Mouse (Mus musculus) hindbrain, postnatal 0 days (tissue): ENCODE data around the gene Slc4a8. TPM values are rescaled to one million over a fixed set of nuclear protein-coding genes. Genes with fewer than 3 reads are reported as not detected.

Experiments used
- ATAC-seq: fragments of 200-750 bp; cut with Nextera tagmentation; 2 replicates; pipeline ENCODE4 v1.8.0; 2017; ENCODE audit warnings: mild to moderate bottlenecking, moderate TSS enrichment, moderate library complexity
- DNase-seq: peaks from one replicate; pipeline ENCODE4 v3.0.0-alpha.2; 2015; ENCODE audit warnings: low spot score
- H3K27ac ChIP-seq: fragments of 300-500 bp; sonication (generic); 2 replicates; pipeline ENCODE4 v1.5.1; 2014; ENCODE audit warnings: mild to moderate bottlenecking
- H3K27me3 ChIP-seq: fragments of 300-500 bp; sonication (generic); 2 replicates; pipeline ENCODE4 v1.6.1; 2014; ENCODE audit warnings: low read length, mixed read lengths; ENCODE audit not compliant: insufficient read depth
- H3K36me3 ChIP-seq: fragments of 300-500 bp; sonication (generic); 2 replicates; pipeline ENCODE4 v1.6.1; 2014; ENCODE audit warnings: low read length, mixed read lengths; ENCODE audit not compliant: insufficient read depth
- H3K4me1 ChIP-seq: fragments of 300-500 bp; sonication (generic); 2 replicates; pipeline ENCODE4 v1.6.1; 2014; ENCODE audit warnings: antibody characterized with exemption, low read length, mixed read lengths; ENCODE audit not compliant: insufficient read depth
- H3K4me2 ChIP-seq: fragments of 300-500 bp; sonication (generic); 2 replicates; pipeline ENCODE4 v1.6.1; 2014; ENCODE audit warnings: low read depth, mild to moderate bottlenecking, low read length, moderate library complexity, mixed read lengths
- H3K4me3 ChIP-seq: fragments of 300-500 bp; sonication (generic); 2 replicates; pipeline ENCODE4 v1.5.1; 2014; ENCODE audit warnings: low read length
- H3K9ac ChIP-seq: fragments of 300-500 bp; sonication (generic); replicated peaks from 2 replicates; pipeline ENCODE4 v1.6.1; 2014; ENCODE audit warnings: mild to moderate bottlenecking, low read length, moderate library complexity, mixed read lengths
- H3K9me3 ChIP-seq: fragments of 300-500 bp; sonication (generic); 2 replicates; pipeline ENCODE4 v1.6.1; 2016; ENCODE audit warnings: low read length, mixed read lengths
- CTCF ChIP-seq: IDR thresholded peaks from 2 replicates; pipeline ENCODE4 v1.5.1; 2016; ENCODE audit warnings: antibody characterized with exemption, control low read depth, low read depth
- WGBS: fragments of 180-500 bp; shearing (Covaris S2); extraction: QIAGEN DNeasy Blood & Tissue Kit; methylation state at CpG from one replicate; pipeline ENCODE4 v1.1.7; 2014; 5-methylcytosine and 5-hydroxymethylcytosine counted together
- polyA plus RNA-seq: library from polyadenylated mRNA; unstranded; fragments of >200 nt; fragmentation: Nextera tagmentation; extraction: Ambion mirVana; gene quantifications from 2 replicates; pipeline ENCODE4 v1.2.1, GENCODE M21; 2015
- total RNA-seq: library from RNA; depleted of rRNA; stranded (reverse); fragments of >200 nt; gene quantifications from 2 replicates; pipeline ENCODE4 v1.2.3, GENCODE M21; 2014

The Slc4a8 gene
- total and polyA plus RNA-seq, 2 experiments from 2014 or later: 30.7 to 33.9 TPM

GRCm38 (mm10) chr15:100847193-100847592 is 85.6 kb downstream of the Slc4a8 start:
- Histone ChIP-seq H3K27me3 (no peaks in the 10 kb centered on the region), H3K4me2 (no peak overlapping the region), H3K4me3 (no peak overlapping the region), H3K36me3 (no peaks in the 10 kb centered on the region), H3K4me1 (no peaks in the 10 kb centered on the region), H3K27ac (no peak overlapping the region), H3K9ac (no peak overlapping the region), H3K9me3 (no peaks in the 10 kb centered on the region)
- DNase-seq: no peak
- TF ChIP-seq CTCF: peak; percentile 37
- WGBS: 88% methylated on average over 6 of the region's 6 CpGs
- ATAC-seq: no peak

GRCm38 (mm10) chr15:100857586-100857985 is 96.0 kb downstream of the Slc4a8 start:
- H3K4me3 ChIP-seq: no peak overlapping the region

GRCm38 (mm10) chr15:100860856-100861255 is 99.3 kb downstream of the Slc4a8 start:
- ATAC-seq (no peak), DNase-seq (no peak)
- H3K4me2 ChIP-seq: no peak overlapping the region
- no peak overlapping the region for H3K27ac ChIP-seq
- no peaks in the 10 kb centered on the region for H3K36me3 ChIP-seq
- no peaks in the 10 kb centered on the region for H3K9me3 ChIP-seq
- no peak for TF ChIP-seq CTCF
- H3K4me1 ChIP-seq: no peaks in the 10 kb centered on the region
- no peaks in the 10 kb centered on the region for H3K27me3 ChIP-seq
- WGBS: 38% methylated on average over 5 of the region's 5 CpGs
- H3K4me3 ChIP-seq: no peak overlapping the region
- no peak overlapping the region for H3K9ac ChIP-seq

More at GRCm38 (mm10) chr15:100857586-100857985, 96.0 kb downstream of the Slc4a8 start:
- no peaks in the 10 kb centered on the region for H3K36me3 ChIP-seq
- no peaks in the 10 kb centered on the region for H3K4me1 ChIP-seq
- ATAC-seq (no peak), DNase-seq (no peak)
- WGBS: 85% methylated on average over 3 of the region's 3 CpGs
- no peak overlapping the region for H3K9ac ChIP-seq
- no peaks in the 10 kb centered on the region for H3K9me3 ChIP-seq
- no peak overlapping the region for H3K4me2 ChIP-seq
- H3K27ac ChIP-seq: no peak overlapping the region
- no peaks in the 10 kb centered on the region for H3K27me3 ChIP-seq
- TF ChIP-seq CTCF: no peak

- Histone ChIP-seq H3K36me3 (no peaks in the 10 kb centered on the region), H3K4me2 (no peak overlapping the region), H3K4me1 (no peaks in the 10 kb centered on the region), H3K27ac (no peak overlapping the region), H3K4me3 (no peak overlapping the region), H3K9me3 (no peaks in the 10 kb centered on the region), H3K27me3 (no peaks in the 10 kb centered on the region), H3K9ac (no peak overlapping the region)
- no peak for DNase-seq
- 49% methylated on average over 3 of the region's 3 CpGs for WGBS
- 0 out of 2 replicates have a peak, but pooled peaks have one; percentile 12 for TF ChIP-seq CTCF
- no peak for ATAC-seq
Observed at GRCm38 (mm10) chr15:100865556-100865955, 104.0 kb downstream of the Slc4a8 start.

GRCm38 (mm10) chr15:100869558-100869957 is 108.0 kb downstream of the Slc4a8 start, which contains the start of gene Scn8a:
TSS of gene Scn8a (plus strand) at chr15:100869858.
- H3K36me3 ChIP-seq: no peaks in the 10 kb centered on the region
- 46% methylated on average over 7 of the region's 7 CpGs for WGBS
- H3K27ac ChIP-seq: peak within 1 kb of the TSS; percentile 85
- H3K4me1 ChIP-seq: no peaks in the 10 kb centered on the region
- DNase-seq (no peak), ATAC-seq (no peak)
- H3K9ac ChIP-seq: peak within 1 kb of the TSS; percentile 86
- no peaks in the 10 kb centered on the region for H3K27me3 ChIP-seq
- H3K4me3 ChIP-seq: peak within 1 kb of the TSS; percentile 80
- no peak for TF ChIP-seq CTCF
- peak within 1 kb of the TSS; percentile 61 for H3K4me2 ChIP-seq
- no peaks in the 10 kb centered on the region for H3K9me3 ChIP-seq

GRCm38 (mm10) chr15:100870001-100870774 is 108.6 kb downstream of the Slc4a8 start:
- Histone ChIP-seq H3K9me3 (no peaks in the 10 kb centered on the region), H3K36me3 (no peaks in the 10 kb centered on the region), H3K4me3 (peak overlapping the region; percentile 80), H3K27ac (peak overlapping the region; percentile 85), H3K4me1 (no peaks in the 10 kb centered on the region), H3K4me2 (peak overlapping the region; percentile 61), H3K27me3 (no peaks in the 10 kb centered on the region), H3K9ac (peak overlapping the region; percentile 86)
- peak; percentile 87 for ATAC-seq
- TF ChIP-seq CTCF: peak; percentile 53
- peak; percentile 89 for DNase-seq
- WGBS: 2% methylated on average over 45 of the region's 66 CpGs

GRCm38 (mm10) chr15:100870775-100871106 is 109.2 kb downstream of the Slc4a8 start:
- Histone ChIP-seq H3K4me3 (peak overlapping the region; percentile 80), H3K9ac (peak overlapping the region; percentile 86), H3K36me3 (no peaks in the 10 kb centered on the region), H3K4me1 (no peaks in the 10 kb centered on the region), H3K4me2 (peak overlapping the region; percentile 61), H3K27ac (peak overlapping the region; percentile 85), H3K9me3 (no peaks in the 10 kb centered on the region), H3K27me3 (no peaks in the 10 kb centered on the region)
- ATAC-seq: peak; percentile 67; the same call in 1 of the 2 replicates
- no CpG with 5 or more reads among the region's 69 CpGs for WGBS
- DNase-seq: peak; percentile 93
- no peak for TF ChIP-seq CTCF
